Mouse (Mus musculus) brain, embryonic 14.5 days (tissue): Measurements from ENCODE around the gene Itpa.

Source experiments
- CTCF ChIP-seq: fragments of 200-500 bp; IDR thresholded peaks from 2 replicates; pipeline ENCODE4 v1.5.1; 2012; ENCODE audit warnings: inconsistent platforms, mild to moderate bottlenecking, moderate library complexity, borderline replicate concordance; ENCODE audit not compliant: insufficient read depth, insufficient read length; ENCODE audit errors: extremely low read depth
- POLR2A ChIP-seq: fragments of 200-500 bp; IDR thresholded peaks from 2 replicates; pipeline ENCODE4 v1.6.1; 2012; ENCODE audit warnings: mild to moderate bottlenecking, inconsistent platforms, borderline replicate concordance; ENCODE audit not compliant: poor library complexity, insufficient read depth, insufficient read length, severe bottlenecking; ENCODE audit errors: extremely low read depth

- TF ChIP-seq POLR2A (no peak), CTCF (no peak)
Measured at GRCm38 (mm10) chr2:130727752-130728151, 60.3 kb downstream of the Itpa start.
